Mouse (Mus musculus) stomach, embryonic 15.5 days (tissue): ENCODE measurements around the gene Ugt1a8. TPM values are rescaled to one million over a fixed set of nuclear protein-coding genes. Genes with fewer than 3 reads are reported as not detected.

ENCODE experiments used
- ATAC-seq: fragments of 200-750 bp; cut with Nextera tagmentation; 2 replicates; pipeline ENCODE4 v1.8.0; 2017; ENCODE audit warnings: low read depth, moderate number of reproducible peaks, moderate TSS enrichment; ENCODE audit not compliant: insufficient read depth, low FRiP score
- H3K27ac ChIP-seq: fragments of 300-500 bp; sonication (generic); 2 replicates; pipeline ENCODE4 v1.5.1; 2015; ENCODE audit warnings: mild to moderate bottlenecking, inconsistent platforms
- H3K27me3 ChIP-seq: fragments of 300-500 bp; sonication (generic); replicated peaks from 2 replicates; pipeline ENCODE4 v1.6.1; 2015; ENCODE audit warnings: inconsistent platforms
- H3K36me3 ChIP-seq: fragments of 300-500 bp; sonication (generic); 2 replicates; pipeline ENCODE4 v1.6.1; 2015; ENCODE audit warnings: inconsistent platforms
- H3K4me1 ChIP-seq: fragments of 300-500 bp; sonication (generic); 2 replicates; pipeline ENCODE4 v1.6.1; 2015; ENCODE audit warnings: inconsistent platforms
- H3K4me2 ChIP-seq: fragments of 300-500 bp; sonication (generic); 2 replicates; pipeline ENCODE4 v1.6.1; 2015; ENCODE audit warnings: mild to moderate bottlenecking, inconsistent platforms
- H3K4me3 ChIP-seq: fragments of 300-500 bp; sonication (generic); replicated peaks from 2 replicates; pipeline ENCODE4 v1.5.1; 2015; ENCODE audit warnings: inconsistent platforms
- H3K9ac ChIP-seq: fragments of 300-500 bp; sonication (generic); 2 replicates; pipeline ENCODE4 v1.6.1; 2015; ENCODE audit warnings: inconsistent platforms
- H3K9me3 ChIP-seq: fragments of 300-500 bp; sonication (generic); 2 replicates; pipeline ENCODE4 v1.6.1; 2016; ENCODE audit warnings: inconsistent platforms
- WGBS: fragments of 180-500 bp; shearing (Covaris S2); methylation state at CpG from one replicate; pipeline ENCODE4 v1.1.7; 2015; 5-methylcytosine and 5-hydroxymethylcytosine counted together
- polyA plus RNA-seq: library from polyadenylated mRNA; unstranded; fragments of >200 nt; fragmentation: Nextera tagmentation; extraction: Ambion mirVana; gene quantifications from 2 replicates; pipeline ENCODE4 v1.2.1, GENCODE M21; 2015

The Ugt1a8 gene
- polyA plus RNA-seq, 1 experiment from 2014 or later = not detected

GRCm38 (mm10) chr1:88260114-88260513, 172.5 kb downstream of the Ugt1a8 start:
- peaks cover 47% of the 10 kb centered on the region for H3K36me3 ChIP-seq
- peaks cover 11% of the 10 kb centered on the region for H3K4me1 ChIP-seq
- H3K4me2 ChIP-seq = no peak overlapping the region
- H3K4me3 ChIP-seq = no peak overlapping the region
- H3K9me3 ChIP-seq = no peaks in the 10 kb centered on the region
- no peaks in the 10 kb centered on the region for H3K27me3 ChIP-seq
- peak; percentile 13; the same call in 1 of the 2 replicates for ATAC-seq
- H3K9ac ChIP-seq = no peak overlapping the region
- H3K27ac ChIP-seq = 0 out of 2 replicates have a peak overlapping the region, but pooled peaks have one; percentile 0
- WGBS = 71% methylated on average over 6 of the region's 6 CpGs

- no peak overlapping the region for H3K27ac ChIP-seq
- no peaks in the 10 kb centered on the region for H3K9me3 ChIP-seq
- WGBS = 80% methylated on average over 10 of the region's 10 CpGs
- H3K4me2 ChIP-seq = no peak overlapping the region
- no peak overlapping the region for H3K4me3 ChIP-seq
- no peaks in the 10 kb centered on the region for H3K27me3 ChIP-seq
- no peak for ATAC-seq
- H3K9ac ChIP-seq = no peak overlapping the region
- H3K36me3 ChIP-seq = peaks cover 53% of the 10 kb centered on the region
- peaks cover 11% of the 10 kb centered on the region for H3K4me1 ChIP-seq
Observed at GRCm38 (mm10) chr1:88260604-88261377, 173.2 kb downstream of the Ugt1a8 start.

- Histone ChIP-seq H3K36me3 (peaks cover 63% of the 10 kb centered on the region), H3K27me3 (no peaks in the 10 kb centered on the region), H3K9me3 (no peaks in the 10 kb centered on the region), H3K4me1 (peaks cover 11% of the 10 kb centered on the region), H3K9ac (no peak overlapping the region), H3K4me3 (no peak overlapping the region), H3K27ac (0 out of 2 replicates have a peak overlapping the region, but pooled peaks have one; percentile 1), H3K4me2 (no peak overlapping the region)
- 84% methylated on average over 7 of the region's 7 CpGs for WGBS
- no peak for ATAC-seq
Observed at GRCm38 (mm10) chr1:88261706-88262105, 174.1 kb downstream of the Ugt1a8 start.

GRCm38 (mm10) chr1:88262255-88262654, 174.6 kb downstream of the Ugt1a8 start:
- Histone ChIP-seq H3K4me1 (peaks cover 11% of the 10 kb centered on the region), H3K9me3 (no peaks in the 10 kb centered on the region), H3K36me3 (peaks cover 68% of the 10 kb centered on the region), H3K9ac (no peak overlapping the region), H3K27me3 (no peaks in the 10 kb centered on the region), H3K4me3 (no peak overlapping the region), H3K27ac (0 out of 2 replicates have a peak overlapping the region, but pooled peaks have one; percentile 1), H3K4me2 (no peak overlapping the region)
- ATAC-seq = peak; percentile 8; the same call in 1 of the 2 replicates
- WGBS = 54% methylated on average over 4 of the region's 4 CpGs

- no peak overlapping the region for H3K27ac ChIP-seq
- 70% methylated on average over 6 of the region's 6 CpGs for WGBS
Observed at GRCm38 (mm10) chr1:88262961-88263360, 175.3 kb downstream of the Ugt1a8 start.

GRCm38 (mm10) chr1:88263778-88264177, 176.2 kb downstream of the Ugt1a8 start:
- Histone ChIP-seq H3K27ac (no peak overlapping the region), H3K36me3 (peaks cover 83% of the 10 kb centered on the region), H3K4me3 (no peak overlapping the region), H3K9ac (no peak overlapping the region), H3K9me3 (no peaks in the 10 kb centered on the region), H3K27me3 (no peaks in the 10 kb centered on the region), H3K4me2 (no peak overlapping the region), H3K4me1 (peaks cover 11% of the 10 kb centered on the region)
- WGBS = 91% methylated on average over 5 of the region's 5 CpGs
- no peak for ATAC-seq

More at GRCm38 (mm10) chr1:88262961-88263360, 175.3 kb downstream of the Ugt1a8 start:
- no peaks in the 10 kb centered on the region for H3K27me3 ChIP-seq
- no peak overlapping the region for H3K9ac ChIP-seq
- peaks cover 75% of the 10 kb centered on the region for H3K36me3 ChIP-seq
- H3K4me1 ChIP-seq = peaks cover 11% of the 10 kb centered on the region
- no peak overlapping the region for H3K4me3 ChIP-seq
- ATAC-seq = no peak
- H3K9me3 ChIP-seq = no peaks in the 10 kb centered on the region
- H3K4me2 ChIP-seq = no peak overlapping the region

GRCm38 (mm10) chr1:88264237-88264868, 176.7 kb downstream of the Ugt1a8 start:
- no peak overlapping the region for H3K4me2 ChIP-seq
- peaks cover 11% of the 10 kb centered on the region for H3K4me1 ChIP-seq
- H3K36me3 ChIP-seq = peaks cover 89% of the 10 kb centered on the region
- H3K9ac ChIP-seq = no peak overlapping the region
- ATAC-seq = no peak
- H3K4me3 ChIP-seq = no peak overlapping the region
- H3K9me3 ChIP-seq = no peaks in the 10 kb centered on the region
- 85% methylated on average over 7 of the region's 7 CpGs for WGBS
- H3K27me3 ChIP-seq = no peaks in the 10 kb centered on the region
- H3K27ac ChIP-seq = no peak overlapping the region

GRCm38 (mm10) chr1:88264869-88265240, 177.2 kb downstream of the Ugt1a8 start:
- H3K36me3 ChIP-seq = peaks cover 94% of the 10 kb centered on the region
- no peak overlapping the region for H3K9ac ChIP-seq
- H3K9me3 ChIP-seq = no peaks in the 10 kb centered on the region
- H3K4me3 ChIP-seq = no peak overlapping the region
- no peak overlapping the region for H3K4me2 ChIP-seq
- WGBS = 79% methylated on average over 4 of the region's 4 CpGs
- ATAC-seq = no peak
- no peak overlapping the region for H3K27ac ChIP-seq
- H3K4me1 ChIP-seq = peaks cover 11% of the 10 kb centered on the region
- H3K27me3 ChIP-seq = no peaks in the 10 kb centered on the region

- peaks cover 11% of the 10 kb centered on the region for H3K4me1 ChIP-seq
- H3K9me3 ChIP-seq = no peaks in the 10 kb centered on the region
- no peak overlapping the region for H3K27ac ChIP-seq
- WGBS = 88% methylated on average over 13 of the region's 13 CpGs
- peaks cover 85% of the 10 kb centered on the region for H3K36me3 ChIP-seq
- no peak overlapping the region for H3K4me2 ChIP-seq
- no peak overlapping the region for H3K4me3 ChIP-seq
- H3K9ac ChIP-seq = no peak overlapping the region
- no peak for ATAC-seq
- H3K27me3 ChIP-seq = no peaks in the 10 kb centered on the region
Observed at GRCm38 (mm10) chr1:88266123-88266522, 178.5 kb downstream of the Ugt1a8 start.

- Histone ChIP-seq H3K4me3 (no peak overlapping the region), H3K4me1 (0 out of 2 replicates have a peak, but pooled peaks cover under 1% of the 10 kb centered on the region), H3K4me2 (no peak overlapping the region), H3K9me3 (no peaks in the 10 kb centered on the region), H3K27me3 (no peaks in the 10 kb centered on the region), H3K9ac (no peak overlapping the region), H3K27ac (no peak overlapping the region), H3K36me3 (peaks cover 84% of the 10 kb centered on the region)
- WGBS = 91% methylated on average over 6 of the region's 6 CpGs
- 0 out of 2 replicates have a peak, but pooled peaks have one; percentile 1 for ATAC-seq
Observed at GRCm38 (mm10) chr1:88267489-88267888, 179.9 kb downstream of the Ugt1a8 start.

- Histone ChIP-seq H3K36me3 (peaks cover 85% of the 10 kb centered on the region), H3K4me2 (no peak overlapping the region), H3K9me3 (no peaks in the 10 kb centered on the region), H3K9ac (no peak overlapping the region), H3K4me1 (no peaks in the 10 kb centered on the region), H3K27me3 (no peaks in the 10 kb centered on the region), H3K4me3 (no peak overlapping the region), H3K27ac (no peak overlapping the region)
- WGBS = 83% methylated on average over 6 of the region's 6 CpGs
- ATAC-seq = no peak
Observed at GRCm38 (mm10) chr1:88268070-88268469, 180.5 kb downstream of the Ugt1a8 start.
